Mouse (Mus musculus) kidney, embryonic 14.5 days (tissue): ENCODE measurements at regions not wholly inside any gene's neighbourhood (a gene's known extent, or its start where the extent isn't known, plus 50 kb on each side); places are given as distances from the start of the nearest gene placed in this dataset.

ENCODE experiments used
- ATAC-seq: fragments of 200-750 bp; cut with Nextera tagmentation; 2 replicates; pipeline ENCODE4 v1.8.0; 2017; ENCODE audit warnings: moderate number of reproducible peaks, mild to moderate bottlenecking, moderate TSS enrichment, moderate library complexity; ENCODE audit not compliant: low FRiP score, low TSS enrichment
- H3K27ac ChIP-seq: fragments of 300-500 bp; sonication (generic); 2 replicates; pipeline ENCODE4 v1.5.1; 2014; ENCODE audit warnings: low read depth, mild to moderate bottlenecking, low read length, moderate library complexity, mixed read lengths
- H3K27me3 ChIP-seq: fragments of 300-500 bp; sonication (generic); 2 replicates; pipeline ENCODE4 v1.6.1; 2014; ENCODE audit warnings: mild to moderate bottlenecking, low read length; ENCODE audit not compliant: control insufficient read depth, insufficient read depth
- H3K36me3 ChIP-seq: fragments of 300-500 bp; sonication (generic); 2 replicates; pipeline ENCODE4 v1.6.1; 2014; ENCODE audit warnings: low read length, mixed read lengths; ENCODE audit not compliant: control insufficient read depth, insufficient read depth
- H3K4me1 ChIP-seq: fragments of 300-500 bp; sonication (generic); 2 replicates; pipeline ENCODE4 v1.6.1; 2014; ENCODE audit warnings: low read length, mixed read lengths; ENCODE audit not compliant: control insufficient read depth, insufficient read depth
- H3K4me2 ChIP-seq: fragments of 300-500 bp; sonication (generic); replicated peaks from 2 replicates; pipeline ENCODE4 v1.6.1; 2014; ENCODE audit warnings: low read depth, mild to moderate bottlenecking, low read length
- H3K4me3 ChIP-seq: fragments of 300-500 bp; sonication (generic); 2 replicates; pipeline ENCODE4 v1.5.1; 2014; ENCODE audit warnings: mild to moderate bottlenecking, low read length
- H3K9ac ChIP-seq: fragments of 300-500 bp; sonication (generic); 2 replicates; pipeline ENCODE4 v1.6.1; 2014; ENCODE audit warnings: low read depth, mild to moderate bottlenecking, low read length, moderate library complexity
- H3K9me3 ChIP-seq: fragments of 300-500 bp; sonication (generic); 2 replicates; pipeline ENCODE4 v1.6.1; 2016; ENCODE audit warnings: low read length; ENCODE audit not compliant: control insufficient read depth
- WGBS: fragments of 180-500 bp; shearing (Covaris S2); extraction: QIAGEN DNeasy Blood & Tissue Kit; methylation state at CpG from one replicate; pipeline ENCODE4 v1.1.7; 2014; 5-methylcytosine and 5-hydroxymethylcytosine counted together

DNA sequence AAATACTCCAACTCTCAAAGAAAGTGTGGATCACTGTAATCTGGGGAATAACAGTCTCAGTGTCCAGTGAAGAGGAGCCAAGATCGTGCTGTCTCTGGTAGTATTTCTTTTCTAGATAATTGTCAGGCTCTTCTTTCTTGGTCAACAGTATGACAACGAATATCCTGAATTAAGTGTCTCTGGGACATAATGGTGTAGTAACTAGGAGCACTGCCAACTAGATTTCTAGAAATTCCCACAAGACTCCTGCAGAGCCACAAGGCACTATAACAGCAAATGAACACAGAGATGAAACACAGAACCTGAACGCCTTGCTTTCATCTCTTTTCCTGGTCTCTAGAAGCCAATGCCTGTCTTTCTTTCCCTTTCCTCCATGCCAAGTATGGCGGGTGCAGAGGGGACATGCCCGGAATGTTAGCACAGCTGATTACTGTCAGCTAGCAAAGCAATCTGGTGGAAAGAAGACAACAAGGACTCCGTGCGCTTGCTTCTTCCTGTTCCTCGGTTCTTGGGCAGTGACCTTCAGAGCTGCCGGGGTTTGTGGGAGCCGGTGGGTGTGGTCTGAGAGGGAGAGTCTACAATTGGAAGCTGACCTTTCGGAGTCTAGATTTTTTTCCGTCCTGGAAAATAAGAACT is 122.7 kb upstream of the Adamts9 start:
- peak; percentile 61 for ATAC-seq
- Histone ChIP-seq H3K27me3 (no peaks in the 10 kb centered on the region), H3K36me3 (no peaks in the 10 kb centered on the region), H3K4me2 (peak overlapping the region; percentile 32), H3K9me3 (no peaks in the 10 kb centered on the region), H3K27ac (peak overlapping the region; percentile 60), H3K9ac (no peak overlapping the region; the same call in 1 of the 2 replicates), H3K4me3 (peak overlapping the region; percentile 8), H3K4me1 (peaks cover 15% of the 10 kb centered on the region)
- 16% methylated on average over 12 of the region's 12 CpGs for WGBS

DNA sequence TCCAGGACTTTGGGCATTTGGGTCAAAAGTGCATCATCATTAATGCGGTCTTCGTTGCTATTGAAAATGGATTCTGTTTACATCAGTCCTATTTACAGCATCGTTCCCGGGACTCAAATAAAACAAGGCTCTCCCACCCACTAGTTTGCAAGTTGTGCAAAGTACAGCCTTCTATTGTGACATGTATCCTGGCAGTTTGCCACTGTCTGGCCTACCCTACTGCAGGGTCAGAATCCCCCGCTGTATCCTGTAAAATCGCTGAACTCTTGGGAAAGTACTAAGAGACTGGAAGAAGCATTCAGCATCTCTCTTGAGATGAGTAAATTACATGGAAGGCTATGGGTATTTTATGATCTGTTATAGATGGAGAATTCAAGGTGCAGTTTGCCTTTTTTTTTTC is 122.1 kb upstream of the Adamts9 start:
- Histone ChIP-seq H3K36me3 (no peaks in the 10 kb centered on the region), H3K27ac (peak overlapping the region; percentile 24; the same call in 1 of the 2 replicates), H3K4me3 (no peak overlapping the region), H3K4me2 (no peak overlapping the region), H3K9me3 (no peaks in the 10 kb centered on the region), H3K27me3 (no peaks in the 10 kb centered on the region), H3K4me1 (peaks cover 15% of the 10 kb centered on the region), H3K9ac (no peak overlapping the region)
- no peak for ATAC-seq
- WGBS: 49% methylated on average over 6 of the region's 6 CpGs

DNA sequence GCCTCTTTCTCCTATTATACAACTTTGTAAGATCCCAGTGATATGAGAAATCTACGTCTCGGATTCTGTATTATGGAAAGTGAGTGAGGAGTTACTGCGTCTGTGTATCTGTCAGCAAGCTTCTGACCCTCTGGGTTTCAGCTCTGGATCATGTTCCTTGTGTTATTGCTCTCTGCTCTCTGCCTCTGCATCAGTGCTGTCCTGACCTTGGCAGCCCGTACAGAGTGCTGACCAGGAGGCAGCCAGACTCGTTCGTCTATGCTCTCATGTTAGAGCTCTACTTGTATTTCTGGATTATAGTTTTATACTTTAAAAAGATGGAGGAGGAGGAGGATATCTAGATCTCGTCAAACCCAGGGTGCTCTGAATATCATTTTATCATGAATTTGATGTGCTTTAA is 121.1 kb upstream of the Adamts9 start:
- H3K27me3 ChIP-seq: no peaks in the 10 kb centered on the region
- no peak overlapping the region for H3K4me3 ChIP-seq
- ATAC-seq: no peak
- no peaks in the 10 kb centered on the region for H3K9me3 ChIP-seq
- WGBS: 46% methylated on average over 7 of the region's 7 CpGs
- no peak overlapping the region for H3K9ac ChIP-seq
- no peak overlapping the region for H3K27ac ChIP-seq
- H3K36me3 ChIP-seq: no peaks in the 10 kb centered on the region
- H3K4me1 ChIP-seq: peaks cover 15% of the 10 kb centered on the region
- no peak overlapping the region for H3K4me2 ChIP-seq

DNA sequence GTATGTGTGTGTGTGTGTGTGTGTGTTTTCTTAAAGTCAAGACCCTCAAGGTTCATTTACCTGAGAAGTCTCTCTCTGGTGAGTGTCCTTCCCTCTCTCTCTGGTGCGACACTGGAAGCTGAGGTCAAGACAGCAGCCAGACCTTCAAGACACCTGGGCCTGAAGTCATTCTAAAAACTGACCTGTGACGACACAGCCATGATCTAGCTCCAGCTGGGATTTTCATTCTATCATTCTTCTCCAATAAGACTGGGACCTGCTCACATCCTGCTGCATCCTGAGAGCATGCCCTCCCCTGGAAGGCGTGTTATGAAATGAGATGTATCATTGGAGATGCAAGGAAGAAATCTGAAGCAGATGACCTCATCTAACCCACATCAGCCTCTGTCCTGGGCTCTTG is 118.4 kb upstream of the Adamts9 start:
- Histone ChIP-seq H3K4me2 (no peak overlapping the region), H3K27ac (no peak overlapping the region), H3K4me1 (peaks cover 15% of the 10 kb centered on the region), H3K9me3 (no peaks in the 10 kb centered on the region), H3K9ac (no peak overlapping the region), H3K4me3 (no peak overlapping the region), H3K36me3 (no peaks in the 10 kb centered on the region), H3K27me3 (no peaks in the 10 kb centered on the region)
- no peak for ATAC-seq
- WGBS: 73% methylated on average over 3 of the region's 3 CpGs

DNA sequence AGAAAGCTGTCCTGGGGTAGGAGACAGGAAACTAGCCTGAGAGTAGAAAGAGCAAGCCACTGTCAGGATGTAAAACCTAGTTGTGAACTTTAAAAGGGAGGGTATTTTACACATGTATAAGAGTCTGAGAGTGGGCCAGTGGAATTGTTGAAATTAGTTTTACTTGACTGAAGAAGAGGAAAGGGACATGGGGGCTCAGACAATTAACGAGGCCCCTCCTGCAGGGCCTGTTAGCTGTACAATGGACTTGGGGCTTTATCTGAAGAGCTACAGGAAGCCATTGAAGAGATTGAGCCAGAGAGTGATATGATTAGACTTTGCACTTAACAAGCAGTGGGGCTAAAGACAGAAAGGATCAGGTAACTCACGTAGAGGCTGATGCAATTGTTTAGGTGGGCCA is 102.2 kb upstream of the Adamts9 start:
- ATAC-seq: no peak

DNA sequence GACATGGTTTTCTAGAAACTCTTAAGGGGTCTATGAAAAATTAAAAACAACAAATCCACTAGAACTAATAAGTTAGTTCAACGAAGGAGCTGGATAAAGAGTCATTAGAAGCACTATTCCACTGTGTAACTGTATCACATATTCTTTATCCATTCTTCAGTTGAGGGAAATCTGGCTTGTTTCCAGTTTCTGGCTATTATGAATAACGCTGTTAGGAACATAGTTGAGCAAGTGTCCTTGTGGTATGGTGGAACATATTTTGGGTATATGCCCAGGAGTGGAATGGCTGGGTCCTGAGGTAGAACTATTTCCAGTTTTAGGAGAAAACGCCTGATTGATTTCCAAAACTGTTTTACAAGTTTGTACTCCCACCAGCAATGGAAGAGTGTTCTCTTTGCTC is 97.7 kb upstream of the Adamts9 start:
- Histone ChIP-seq H3K36me3 (no peaks in the 10 kb centered on the region), H3K4me1 (no peaks in the 10 kb centered on the region), H3K27me3 (no peaks in the 10 kb centered on the region), H3K4me2 (no peak overlapping the region), H3K9me3 (peaks cover 4% of the 10 kb centered on the region), H3K27ac (no peak overlapping the region), H3K9ac (no peak overlapping the region), H3K4me3 (no peak overlapping the region)
- 89% methylated on average over 3 of the region's 3 CpGs for WGBS
- no peak for ATAC-seq

More for the DNA sequence above, 102.2 kb upstream of the Adamts9 start:
- Histone ChIP-seq H3K4me2 (no peak overlapping the region), H3K4me1 (no peaks in the 10 kb centered on the region), H3K27me3 (no peaks in the 10 kb centered on the region), H3K27ac (no peak overlapping the region), H3K36me3 (no peaks in the 10 kb centered on the region), H3K9me3 (no peaks in the 10 kb centered on the region), H3K9ac (no peak overlapping the region), H3K4me3 (no peak overlapping the region)
- WGBS: 69% methylated on average over 2 of the region's 2 CpGs

DNA sequence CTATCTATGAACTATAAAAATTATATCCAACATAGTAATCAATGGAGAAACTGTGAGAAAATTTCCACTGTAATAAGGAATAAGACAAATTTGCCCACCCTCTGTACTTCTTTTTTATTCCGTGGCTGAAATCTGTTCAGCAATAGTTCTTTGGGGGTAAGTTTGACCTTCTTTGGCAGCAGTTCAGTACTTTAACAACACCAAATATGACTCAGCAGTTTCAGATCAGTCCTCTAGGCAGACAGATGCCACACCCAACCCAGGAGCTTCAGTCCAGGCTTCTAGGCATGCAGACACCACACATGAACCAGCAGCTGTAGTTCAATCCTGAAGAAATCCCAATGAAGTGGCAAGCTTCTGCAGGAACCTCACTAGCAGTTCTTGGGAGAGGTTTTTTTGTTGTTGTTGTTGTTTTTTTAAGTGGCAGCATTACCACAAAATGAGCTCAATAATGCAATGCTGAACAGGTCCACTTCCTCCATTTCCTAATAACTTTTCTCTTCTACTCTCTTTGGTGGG is 88.6 kb upstream of the Adamts9 start:
- Histone ChIP-seq H3K9ac (no peak overlapping the region), H3K4me2 (no peak overlapping the region), H3K27ac (no peak overlapping the region), H3K9me3 (no peaks in the 10 kb centered on the region; the same call in 1 of the 2 replicates), H3K27me3 (no peaks in the 10 kb centered on the region), H3K36me3 (no peaks in the 10 kb centered on the region), H3K4me3 (no peak overlapping the region), H3K4me1 (no peaks in the 10 kb centered on the region)
- ATAC-seq: no peak
- WGBS: 88% methylated on average over 1 of the region's 1 CpGs

DNA sequence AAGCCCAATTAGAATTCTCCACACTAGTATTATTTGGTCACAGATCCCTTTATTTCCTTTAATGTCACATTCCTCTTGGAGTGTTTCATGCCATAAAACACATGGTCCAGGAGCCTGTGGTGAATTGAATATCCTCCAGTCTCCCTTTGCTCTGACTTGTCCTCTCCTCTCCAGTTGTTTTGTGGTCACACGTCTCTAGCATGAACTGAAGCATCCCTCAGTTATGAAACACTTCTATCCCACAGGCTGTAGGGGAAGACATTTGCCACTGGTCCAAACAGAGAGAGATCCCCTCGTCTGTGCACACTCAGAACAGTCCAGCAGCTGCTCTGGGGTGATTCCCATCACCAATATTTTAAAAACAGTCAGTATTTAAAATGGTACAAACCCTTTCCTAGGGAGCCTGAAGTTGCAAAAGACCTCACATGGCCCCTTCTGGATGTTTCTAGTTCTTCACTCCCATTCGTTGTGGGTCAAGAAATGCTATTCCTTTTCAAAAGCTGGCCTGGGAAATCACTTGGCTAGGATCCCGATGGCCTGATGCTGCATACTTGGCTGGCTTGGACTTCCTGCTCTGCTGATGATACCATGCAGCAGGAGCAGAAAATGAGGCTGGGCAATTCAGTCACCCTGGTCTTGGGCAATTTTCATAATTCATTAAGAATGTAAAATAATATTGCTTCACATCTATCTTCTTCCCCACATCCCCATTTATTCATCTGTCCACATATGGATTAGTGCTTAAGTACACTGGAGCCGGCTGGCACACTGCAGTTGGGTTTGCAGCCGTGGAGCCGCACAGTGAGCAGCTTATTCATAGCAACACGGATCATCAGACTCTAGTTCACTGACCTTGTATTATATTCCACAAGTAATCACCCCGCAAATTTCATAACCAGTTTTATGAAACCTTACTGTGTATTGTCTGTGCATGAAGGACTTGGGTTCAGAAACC is 83.1 kb upstream of the Adamts9 start:
- no peak for ATAC-seq
- WGBS: 66% methylated on average over 9 of the region's 9 CpGs
- no peaks in the 10 kb centered on the region for H3K36me3 ChIP-seq
- no peaks in the 10 kb centered on the region for H3K4me1 ChIP-seq
- H3K27me3 ChIP-seq: no peaks in the 10 kb centered on the region
- no peak overlapping the region for H3K27ac ChIP-seq
- H3K4me3 ChIP-seq: no peak overlapping the region
- no peak overlapping the region for H3K4me2 ChIP-seq
- H3K9me3 ChIP-seq: no peaks in the 10 kb centered on the region
- H3K9ac ChIP-seq: no peak overlapping the region

DNA sequence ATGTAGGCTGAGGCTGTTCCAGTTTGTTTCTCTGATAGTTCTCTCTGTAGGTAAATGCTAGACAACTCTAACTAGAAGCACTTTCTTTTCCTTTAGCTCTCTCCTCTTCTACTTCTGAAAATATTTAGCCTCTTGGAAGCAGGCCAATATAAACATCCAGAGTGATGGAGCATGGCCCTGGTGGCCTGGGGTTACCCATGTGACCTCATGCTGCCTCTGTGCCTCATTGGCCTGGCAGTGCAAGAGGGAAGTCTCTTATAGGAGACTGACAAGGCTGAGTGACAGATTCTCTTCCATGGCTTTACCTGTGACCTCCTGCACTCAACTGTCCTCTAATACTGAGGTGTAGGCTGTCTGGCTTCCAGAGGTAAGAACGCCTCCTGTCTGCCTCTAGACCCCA is 71.2 kb upstream of the Adamts9 start:
- WGBS: 64% methylated on average over 1 of the region's 1 CpGs
- Histone ChIP-seq H3K9me3 (no peaks in the 10 kb centered on the region), H3K9ac (no peak overlapping the region), H3K4me3 (no peak overlapping the region), H3K4me1 (0 out of 2 replicates have a peak, but pooled peaks cover 5% of the 10 kb centered on the region), H3K4me2 (no peak overlapping the region), H3K27me3 (no peaks in the 10 kb centered on the region), H3K36me3 (no peaks in the 10 kb centered on the region), H3K27ac (no peak overlapping the region)
- ATAC-seq: no peak
